Mouse (Mus musculus) forebrain, embryonic 16.5 days (tissue): Measurements from ENCODE around the gene Clock. TPM values are rescaled to one million over a fixed set of nuclear protein-coding genes. Genes with fewer than 3 reads are reported as not detected.

Source experiments
- ATAC-seq: fragments of 200-750 bp; cut with Nextera tagmentation; 2 replicates; pipeline ENCODE4 v1.8.0; 2017; ENCODE audit warnings: mild to moderate bottlenecking, moderate library complexity
- H3K27ac ChIP-seq: fragments of 300-500 bp; sonication (generic); 2 replicates; pipeline ENCODE4 v1.5.1; 2014; ENCODE audit warnings: low read length, control low read depth
- H3K27me3 ChIP-seq: fragments of 300-500 bp; sonication (generic); replicated peaks from 2 replicates; pipeline ENCODE4 v1.6.1; 2014; ENCODE audit warnings: low read length; ENCODE audit not compliant: control insufficient read depth, insufficient read depth
- H3K36me3 ChIP-seq: fragments of 300-500 bp; sonication (generic); 2 replicates; pipeline ENCODE4 v1.6.1; 2014; ENCODE audit not compliant: control insufficient read depth, insufficient read depth
- H3K4me1 ChIP-seq: fragments of 300-500 bp; sonication (generic); replicated peaks from 2 replicates; pipeline ENCODE4 v1.6.1; 2014; ENCODE audit warnings: low read length; ENCODE audit not compliant: control insufficient read depth, insufficient read depth
- H3K4me2 ChIP-seq: fragments of 300-500 bp; sonication (generic); 2 replicates; pipeline ENCODE4 v1.6.1; 2014; ENCODE audit warnings: mild to moderate bottlenecking, low read length, control low read depth
- H3K4me3 ChIP-seq: fragments of 300-500 bp; sonication (generic); replicated peaks from 2 replicates; pipeline ENCODE4 v1.5.1; 2014; ENCODE audit warnings: mild to moderate bottlenecking, low read length, control low read depth
- H3K9ac ChIP-seq: fragments of 300-500 bp; sonication (generic); replicated peaks from 2 replicates; pipeline ENCODE4 v1.6.1; 2014; ENCODE audit warnings: low read depth, low read length, control low read depth
- H3K9me3 ChIP-seq: fragments of 300-500 bp; sonication (generic); 2 replicates; pipeline ENCODE4 v1.6.1; 2016; ENCODE audit warnings: low read length; ENCODE audit not compliant: control insufficient read depth
- WGBS: fragments of 180-500 bp; shearing (Covaris S2); extraction: QIAGEN DNeasy Blood & Tissue Kit; methylation state at CpG from one replicate; pipeline ENCODE4 v1.1.7; 2014; 5-methylcytosine and 5-hydroxymethylcytosine counted together
- polyA plus RNA-seq: library from polyadenylated mRNA; unstranded; fragments of >200 nt; fragmentation: Nextera tagmentation; extraction: Ambion mirVana; gene quantifications from 2 replicates; pipeline ENCODE4 v1.2.1, GENCODE M21; 2015

Clock gene
- polyA plus RNA-seq: 13.0 and 16.7 TPM in 2 replicates

GRCm38 (mm10) chr5:76304452-76305341 is at the start of gene Clock:
TSS of gene Clock (minus strand) at chr5:76304792.
- under 1% methylated on average over 81 of the region's 104 CpGs for WGBS
- peak within 1 kb of the TSS; percentile 81 for H3K4me2 ChIP-seq
- peaks cover 16% of the 10 kb centered on the region for H3K4me1 ChIP-seq
- H3K27ac ChIP-seq: peak within 1 kb of the TSS; percentile 98
- H3K4me3 ChIP-seq: peak within 1 kb of the TSS; percentile 70
- ATAC-seq: peak; percentile 94
- H3K9me3 ChIP-seq: no peaks in the 10 kb centered on the region
- no peaks in the 10 kb centered on the region for H3K36me3 ChIP-seq
- no peaks in the 10 kb centered on the region for H3K27me3 ChIP-seq
- H3K9ac ChIP-seq: peak within 1 kb of the TSS; percentile 96

- WGBS: 9% methylated on average over 7 of the region's 7 CpGs
- no peak overlapping the region for H3K4me2 ChIP-seq
- H3K9ac ChIP-seq: no peak overlapping the region
- no peak overlapping the region for H3K27ac ChIP-seq
- H3K4me3 ChIP-seq: no peak overlapping the region
- no peaks in the 10 kb centered on the region for H3K4me1 ChIP-seq
- H3K36me3 ChIP-seq: no peaks in the 10 kb centered on the region
- no peaks in the 10 kb centered on the region for H3K27me3 ChIP-seq
- ATAC-seq: peak; percentile 88
- H3K9me3 ChIP-seq: no peaks in the 10 kb centered on the region
Observed at GRCm38 (mm10) chr5:76351953-76352611, 47.5 kb upstream of the Clock start.

DNA sequence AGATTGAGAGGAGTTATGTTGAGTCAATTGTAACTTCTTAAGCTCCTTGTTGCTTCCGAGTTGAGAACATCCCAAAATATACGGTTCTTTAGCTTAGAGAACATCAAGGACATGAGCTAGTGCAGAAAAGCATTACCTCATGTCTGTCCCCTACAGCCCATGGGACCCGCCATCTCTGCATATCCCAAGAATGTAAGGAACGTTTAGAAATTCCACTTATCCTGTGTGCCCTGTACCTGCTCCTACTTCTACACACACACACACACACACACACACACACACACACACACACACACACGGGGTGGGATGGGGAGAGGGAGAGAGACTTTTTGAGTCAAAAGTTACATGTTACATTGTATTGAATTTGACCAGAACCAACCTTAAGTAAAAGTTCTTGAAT is 46.9 kb upstream of the Clock start:
- no peak overlapping the region for H3K4me2 ChIP-seq
- no peak overlapping the region for H3K4me3 ChIP-seq
- no peaks in the 10 kb centered on the region for H3K27me3 ChIP-seq
- H3K27ac ChIP-seq: no peak overlapping the region
- no peaks in the 10 kb centered on the region for H3K36me3 ChIP-seq
- H3K4me1 ChIP-seq: peaks cover 1% of the 10 kb centered on the region
- 78% methylated on average over 5 of the region's 5 CpGs for WGBS
- no peaks in the 10 kb centered on the region for H3K9me3 ChIP-seq
- H3K9ac ChIP-seq: no peak overlapping the region
- no peak for ATAC-seq

DNA sequence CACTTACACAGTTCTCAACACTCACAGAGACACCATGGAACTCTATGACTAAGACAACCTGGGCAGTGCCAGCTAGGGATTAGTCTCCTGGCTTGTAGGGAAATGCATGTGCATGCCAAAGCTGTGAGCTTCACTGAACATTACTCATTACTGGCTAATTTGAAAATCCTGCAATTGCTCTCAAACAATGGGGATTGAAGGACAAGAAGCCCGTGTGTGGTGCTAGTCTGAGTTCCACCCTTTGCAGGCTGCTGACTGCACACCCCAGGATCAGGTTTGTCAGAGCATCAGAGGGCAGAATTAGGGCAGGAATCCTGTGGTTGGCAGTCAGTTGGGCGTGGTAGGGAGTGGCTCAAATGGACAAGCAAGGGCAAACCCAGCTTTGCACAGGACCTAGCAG is 41.5 kb upstream of the Clock start:
- no peak overlapping the region for H3K4me3 ChIP-seq
- H3K4me1 ChIP-seq: peaks cover 7% of the 10 kb centered on the region
- H3K4me2 ChIP-seq: no peak overlapping the region
- 28% methylated on average over 2 of the region's 2 CpGs for WGBS
- H3K9ac ChIP-seq: no peak overlapping the region
- H3K27me3 ChIP-seq: no peaks in the 10 kb centered on the region
- no peaks in the 10 kb centered on the region for H3K36me3 ChIP-seq
- ATAC-seq: peak; percentile 90
- H3K9me3 ChIP-seq: no peaks in the 10 kb centered on the region
- no peak overlapping the region for H3K27ac ChIP-seq

- ATAC-seq: no peak
- H3K4me1 ChIP-seq: no peaks in the 10 kb centered on the region; the same call in 1 of the 2 replicates
- no peak overlapping the region for H3K9ac ChIP-seq
- no peaks in the 10 kb centered on the region for H3K36me3 ChIP-seq
- H3K4me2 ChIP-seq: no peak overlapping the region
- no peak overlapping the region for H3K4me3 ChIP-seq
- 84% methylated on average over 2 of the region's 2 CpGs for WGBS
- H3K9me3 ChIP-seq: no peaks in the 10 kb centered on the region
- no peaks in the 10 kb centered on the region for H3K27me3 ChIP-seq
- no peak overlapping the region for H3K27ac ChIP-seq
Observed at GRCm38 (mm10) chr5:76340931-76341330, 36.3 kb upstream of the Clock start.

GRCm38 (mm10) chr5:76337100-76337499 is 32.5 kb upstream of the Clock start:
- Histone ChIP-seq H3K4me3 (no peak overlapping the region), H3K27me3 (no peaks in the 10 kb centered on the region), H3K9ac (no peak overlapping the region), H3K36me3 (no peaks in the 10 kb centered on the region), H3K4me2 (no peak overlapping the region), H3K27ac (no peak overlapping the region), H3K4me1 (no peaks in the 10 kb centered on the region), H3K9me3 (no peaks in the 10 kb centered on the region)
- no peak for ATAC-seq
- WGBS: 85% methylated on average over 8 of the region's 8 CpGs

DNA sequence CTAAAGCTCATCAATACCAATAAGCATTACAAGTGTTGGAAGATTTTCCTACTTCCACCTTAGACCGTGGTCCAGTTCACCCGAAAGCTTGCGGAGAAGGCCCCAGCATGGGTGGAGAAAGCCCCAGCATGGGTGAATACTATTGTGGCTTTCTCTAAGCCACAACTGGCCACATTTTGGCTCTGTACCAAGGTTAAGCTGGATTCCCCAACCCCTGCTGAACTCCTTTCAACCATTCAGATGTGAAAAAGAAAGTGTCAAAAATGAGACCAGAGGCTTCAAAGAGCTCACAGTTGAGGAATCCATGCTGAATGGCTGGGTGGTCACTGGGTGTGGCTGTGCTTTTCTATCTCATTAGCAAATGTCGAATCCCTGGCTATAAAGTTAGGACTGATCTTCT is 29.2 kb upstream of the Clock start:
- no peak for ATAC-seq

GRCm38 (mm10) chr5:76330953-76331352 is 26.4 kb upstream of the Clock start, which contains the start of gene Pdcl2:
TSS of gene Pdcl2 (minus strand) at chr5:76331156.
- H3K4me2 ChIP-seq: no peak within 1 kb of the TSS
- no peaks in the 10 kb centered on the region for H3K36me3 ChIP-seq
- 93% methylated on average over 7 of the region's 7 CpGs for WGBS
- no peaks in the 10 kb centered on the region for H3K9me3 ChIP-seq
- H3K27me3 ChIP-seq: no peaks in the 10 kb centered on the region
- no peak within 1 kb of the TSS for H3K4me3 ChIP-seq
- ATAC-seq: no peak
- H3K4me1 ChIP-seq: no peaks in the 10 kb centered on the region
- no peak within 1 kb of the TSS for H3K27ac ChIP-seq
- H3K9ac ChIP-seq: no peak within 1 kb of the TSS

More for the DNA sequence above, 29.2 kb upstream of the Clock start:
- Histone ChIP-seq H3K9me3 (no peaks in the 10 kb centered on the region), H3K4me2 (no peak overlapping the region), H3K27ac (no peak overlapping the region), H3K36me3 (no peaks in the 10 kb centered on the region), H3K27me3 (no peaks in the 10 kb centered on the region), H3K9ac (no peak overlapping the region), H3K4me1 (no peaks in the 10 kb centered on the region), H3K4me3 (no peak overlapping the region)
- 52% methylated on average over 4 of the region's 4 CpGs for WGBS

GRCm38 (mm10) chr5:76327296-76327695 is 22.7 kb upstream of the Clock start:
- no peak for ATAC-seq
- H3K9me3 ChIP-seq: no peaks in the 10 kb centered on the region
- no peaks in the 10 kb centered on the region for H3K36me3 ChIP-seq
- H3K27me3 ChIP-seq: no peaks in the 10 kb centered on the region
- H3K4me2 ChIP-seq: no peak overlapping the region
- H3K4me1 ChIP-seq: no peaks in the 10 kb centered on the region
- no peak overlapping the region for H3K4me3 ChIP-seq
- H3K9ac ChIP-seq: no peak overlapping the region
- 37% methylated on average over 2 of the region's 2 CpGs for WGBS
- H3K27ac ChIP-seq: no peak overlapping the region
